Mouse (Mus musculus) urinary bladder, adult 2 months (tissue): ENCODE measurements around the gene Gpr55. TPM values are rescaled to one million over a fixed set of nuclear protein-coding genes. Genes with fewer than 3 reads are reported as not detected.

Experiments used
- polyA plus RNA-seq: library from polyadenylated mRNA; depleted of rRNA; stranded (reverse); fragments of >200 nt; gene quantifications from 2 replicates; pipeline ENCODE4 v1.2.3, GENCODE M21; 2012; rRNA removed

The Gpr55 gene
- polyA plus RNA-seq, 1 experiment = 0.08 TPM

Other genes with a start within 250 kb of the Gpr55 start
- 3.3 and 4.8 TPM in 2 replicates for gene A630001G21Rik, start 182.4 kb downstream of the Gpr55 start, polyA plus RNA-seq
- gene Cab39, start 167.6 kb downstream of the Gpr55 start, polyA plus RNA-seq = 116 and 130 TPM in 2 replicates
- gene Itm2c, start 66.7 kb downstream of the Gpr55 start, polyA plus RNA-seq = 160 and 190 TPM in 2 replicates
- 0.08 and 0.41 TPM in 2 replicates for gene 4933407L21Rik, start 32.5 kb downstream of the Gpr55 start, polyA plus RNA-seq
- gene Spata3, start 55.8 kb upstream of the Gpr55 start, polyA plus RNA-seq = not detected in 2 replicates
- gene 2810459M11Rik, start 84.9 kb upstream of the Gpr55 start, polyA plus RNA-seq = 0.75 and 0.78 TPM in 2 replicates
- gene Psmd1, start 103.4 kb upstream of the Gpr55 start, polyA plus RNA-seq = 62.3 and 71.6 TPM in 2 replicates
- gene Htr2b, start 151.0 kb upstream of the Gpr55 start, polyA plus RNA-seq = 0.22 and 0.40 TPM in 2 replicates
- gene Gm21972, start 172.6 kb upstream of the Gpr55 start, polyA plus RNA-seq = 0.35 and 0.44 TPM in 2 replicates
- gene Armc9, start 193.8 kb upstream of the Gpr55 start, polyA plus RNA-seq = 8.2 and 9.0 TPM in 2 replicates